Mouse (Mus musculus): ENCODE results near the gene Myrip.
A peak's percentile ranks its signal among the peaks of the same experiment; 100 is the strongest.
"Not testable (repeated sequence)": the region's sequence is repeated elsewhere in the genome, so short reads cannot be mapped to it uniquely, and the experiment has no call there.

Gene Myrip

DNA sequence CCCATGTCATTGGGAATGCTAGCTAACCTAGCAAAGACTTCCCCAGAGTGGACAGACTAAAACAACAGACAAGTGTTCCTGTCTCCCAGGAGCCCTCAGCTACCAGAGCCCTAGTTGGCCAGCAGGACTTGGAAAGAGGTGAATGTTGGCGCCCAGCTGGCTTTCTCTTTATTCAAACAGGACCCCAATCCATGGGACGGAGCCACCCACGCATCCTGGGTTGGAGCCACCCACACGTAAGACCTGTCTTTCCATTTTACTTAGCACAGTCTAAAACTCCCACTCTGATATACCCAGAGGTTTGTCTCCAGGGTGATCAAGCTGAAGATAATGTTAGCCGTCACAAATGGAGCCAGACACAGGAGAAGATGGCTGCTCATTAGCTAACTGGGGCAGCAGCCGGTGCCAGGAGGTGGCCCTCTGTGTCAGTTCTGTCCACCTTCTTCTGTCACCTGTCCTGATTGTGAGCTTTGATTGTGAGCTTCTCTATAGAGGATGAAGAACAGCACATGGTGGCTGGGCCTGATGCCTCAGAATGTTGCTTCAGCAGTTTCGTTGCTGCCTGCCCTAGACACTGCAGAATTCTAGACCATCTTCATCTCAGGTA lies 95.4 kb downstream of the Myrip start:
- DNase-seq (ENCODE audit: low spot score), result no peak

DNA sequence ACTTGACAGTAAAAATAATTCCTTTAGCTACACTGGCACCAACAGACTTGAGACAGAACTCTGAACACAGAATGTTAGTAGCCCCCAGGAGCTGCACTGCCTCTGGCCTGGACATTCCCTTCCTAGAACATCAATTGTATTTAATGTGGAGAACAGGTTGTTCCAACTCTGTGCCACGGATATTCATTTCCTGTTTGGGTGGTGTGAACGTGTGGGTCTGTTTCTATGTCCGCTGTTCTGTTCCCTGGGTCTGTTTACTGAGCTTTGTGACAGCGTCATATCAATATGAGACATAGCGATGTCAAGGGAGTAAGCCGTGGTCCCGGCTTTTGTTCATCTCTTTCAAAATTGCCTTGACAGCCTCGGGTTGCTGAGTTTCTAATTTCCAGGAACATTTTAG lies 97.0 kb downstream of the Myrip start:
- no peak for DNase-seq (ENCODE audit: low spot score)

DNA sequence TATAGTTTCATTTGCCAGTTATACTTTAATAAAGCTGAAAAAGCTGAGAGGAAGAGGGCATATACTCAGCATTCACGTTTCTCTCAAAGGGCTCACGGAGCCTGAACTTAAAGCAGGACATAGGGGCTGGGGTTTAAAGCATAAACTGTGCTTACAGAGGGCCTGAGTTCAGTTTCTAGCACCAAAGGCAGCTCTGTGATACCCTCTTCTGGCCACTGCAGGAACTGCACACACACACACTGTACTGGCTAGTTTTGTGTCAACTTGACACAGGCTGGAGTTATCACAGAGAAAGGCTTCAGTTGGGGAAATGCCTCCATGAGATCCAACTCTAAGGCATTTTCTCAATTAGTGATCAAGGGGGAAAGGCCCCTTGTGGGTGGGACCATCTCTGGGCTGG lies 98.2 kb downstream of the Myrip start:
- not testable (repeated sequence) for DNase-seq (ENCODE audit: low spot score)

DNA sequence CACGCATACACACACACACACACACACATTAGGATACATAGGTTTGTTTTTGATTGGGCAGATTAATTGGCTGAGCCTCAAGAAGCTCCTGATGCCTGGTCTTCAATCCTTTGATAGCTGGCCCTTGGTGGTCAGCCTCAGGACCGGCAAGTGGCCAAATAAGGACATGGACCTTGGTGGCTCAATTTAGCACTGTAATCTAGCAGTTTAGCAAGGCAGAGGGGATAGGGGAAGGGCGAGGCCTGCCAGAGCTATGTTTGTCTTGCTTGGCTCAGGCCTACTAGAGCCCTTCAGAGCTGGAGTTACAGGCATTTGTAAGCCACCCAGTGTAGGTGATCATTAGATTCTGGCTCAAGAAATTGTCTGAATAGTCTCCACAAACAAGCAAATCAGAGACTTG lies 101.1 kb downstream of the Myrip start:
- no peak for DNase-seq (ENCODE audit: low spot score)

DNA sequence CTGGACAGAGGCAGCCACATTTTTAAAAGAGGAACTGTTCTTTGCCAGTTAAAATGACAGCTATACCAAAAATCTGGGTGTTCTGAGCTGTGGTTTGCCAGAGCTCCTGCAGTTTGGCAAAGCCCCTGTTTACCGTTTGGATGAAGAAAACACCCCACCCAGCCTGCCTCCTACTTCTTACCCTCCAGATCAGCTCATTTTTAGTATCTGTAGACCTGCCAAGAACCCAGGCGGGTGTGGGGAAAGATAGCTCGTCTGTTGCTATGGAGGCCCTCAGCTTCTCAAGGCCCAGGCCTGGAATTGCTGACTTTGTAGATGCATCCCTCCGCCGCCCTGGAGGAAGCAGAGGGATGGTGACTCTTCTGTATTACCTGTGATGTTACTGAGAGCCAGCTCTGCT lies 102.3 kb downstream of the Myrip start:
- DNase-seq (ENCODE audit: low spot score), result no peak

DNA sequence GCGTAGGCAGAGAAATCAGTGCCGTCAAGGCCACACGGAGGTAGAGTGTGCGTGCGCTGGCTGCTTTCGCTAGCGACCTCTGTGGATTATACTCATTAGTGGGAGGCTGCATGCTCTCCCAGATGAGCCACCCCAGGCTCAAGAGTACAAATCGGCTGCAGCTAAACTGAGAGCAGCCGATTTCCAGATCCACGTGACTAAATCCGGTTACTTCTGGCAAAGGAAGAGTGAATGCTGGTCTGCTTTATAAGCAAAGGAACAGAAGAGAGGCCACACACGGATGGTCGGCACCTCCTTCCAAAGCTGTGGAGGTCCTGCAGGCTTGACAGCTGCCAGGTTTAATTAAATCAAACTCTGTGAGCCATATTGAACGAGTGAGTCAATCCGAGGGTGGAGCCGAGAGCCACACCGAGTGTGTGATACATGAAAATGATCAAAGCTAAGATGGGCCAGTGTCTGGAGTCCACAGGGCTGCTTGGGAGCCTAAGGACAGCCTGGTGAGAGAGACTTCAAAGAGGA lies 108.4 kb downstream of the Myrip start:
- no peak for DNase-seq (ENCODE audit: low spot score)

DNA sequence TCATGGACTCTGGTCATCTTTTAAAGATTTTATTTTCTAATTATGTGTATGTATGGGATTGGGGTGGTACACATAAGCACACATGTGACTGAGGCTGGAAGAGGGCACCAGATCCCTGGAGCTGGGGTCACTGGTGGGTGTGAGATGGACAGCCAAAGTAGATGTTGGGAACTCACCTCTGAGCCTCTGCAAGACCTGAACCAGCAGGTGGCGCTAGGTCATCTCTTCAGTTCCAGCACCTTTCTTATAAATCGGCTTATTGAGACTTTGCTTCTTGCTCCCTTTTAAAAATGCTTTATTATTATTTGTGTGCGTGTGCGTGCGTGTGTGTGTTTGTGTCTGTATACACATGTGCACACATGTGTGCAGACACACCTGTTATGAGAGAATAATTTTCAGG lies 109.1 kb downstream of the Myrip start:
- DNase-seq (ENCODE audit: low spot score), result no peak

DNA sequence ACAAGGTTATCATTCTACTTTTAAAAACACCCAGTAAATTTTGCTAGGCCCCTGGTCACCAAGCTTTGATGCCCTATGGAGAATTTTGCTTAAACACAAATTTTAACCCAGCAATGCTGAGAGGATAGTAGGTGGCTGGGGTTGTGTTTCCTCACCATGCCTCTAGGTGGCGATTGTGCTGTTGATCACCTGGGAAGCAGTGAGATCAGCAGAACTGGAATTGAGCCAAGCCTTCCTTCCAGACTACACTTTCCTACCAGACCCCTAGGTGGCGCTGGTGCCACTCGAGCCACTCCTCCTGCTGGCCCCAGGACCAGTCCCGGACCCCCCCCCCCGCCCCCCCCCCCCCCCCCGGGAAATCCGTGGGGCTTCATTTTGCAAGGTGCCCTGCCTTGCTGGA lies 114.2 kb downstream of the Myrip start:
- peak; percentile 33 for DNase-seq (ENCODE audit: low spot score)

DNA sequence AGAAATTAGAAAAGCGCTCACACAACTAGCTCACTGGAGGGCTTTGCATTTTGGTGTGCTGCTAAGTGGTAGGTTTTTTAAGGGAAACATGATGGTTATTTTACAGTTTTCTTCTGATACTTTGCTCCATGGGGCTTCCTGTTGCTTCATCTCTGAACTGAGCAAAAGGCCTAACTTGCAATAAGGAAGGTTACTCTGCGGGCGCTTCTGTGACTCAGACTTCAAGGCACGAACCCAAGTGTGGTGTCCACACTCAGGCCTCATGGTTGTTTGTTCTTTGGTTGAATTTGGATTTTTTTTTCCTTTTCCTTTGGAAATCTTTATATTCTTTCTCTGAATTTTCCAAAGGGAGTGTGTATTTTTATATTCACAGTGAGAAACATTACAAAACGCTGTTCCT lies 114.8 kb downstream of the Myrip start:
- DNase-seq (ENCODE audit: low spot score), result no peak

DNA sequence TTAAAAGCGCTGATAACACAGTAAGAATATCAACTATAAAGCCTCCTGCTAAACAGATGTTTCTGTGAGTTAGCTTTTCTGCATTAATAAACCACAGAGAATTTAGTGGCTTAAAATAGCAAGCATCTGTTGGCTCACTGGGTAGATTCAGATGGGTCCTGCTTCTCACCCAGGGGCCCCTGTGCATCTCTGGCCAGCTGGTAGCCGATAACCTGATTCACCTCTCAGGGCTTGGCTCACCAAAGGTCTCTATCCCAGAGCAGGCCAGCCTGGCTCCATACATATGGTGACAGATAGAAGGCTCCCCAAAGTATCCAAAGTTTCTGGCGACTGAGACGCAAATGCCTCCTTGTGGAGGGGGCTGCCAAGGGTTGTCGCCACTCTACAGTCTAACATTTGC lies 115.4 kb downstream of the Myrip start:
- no peak for DNase-seq (ENCODE audit: low spot score)

DNA sequence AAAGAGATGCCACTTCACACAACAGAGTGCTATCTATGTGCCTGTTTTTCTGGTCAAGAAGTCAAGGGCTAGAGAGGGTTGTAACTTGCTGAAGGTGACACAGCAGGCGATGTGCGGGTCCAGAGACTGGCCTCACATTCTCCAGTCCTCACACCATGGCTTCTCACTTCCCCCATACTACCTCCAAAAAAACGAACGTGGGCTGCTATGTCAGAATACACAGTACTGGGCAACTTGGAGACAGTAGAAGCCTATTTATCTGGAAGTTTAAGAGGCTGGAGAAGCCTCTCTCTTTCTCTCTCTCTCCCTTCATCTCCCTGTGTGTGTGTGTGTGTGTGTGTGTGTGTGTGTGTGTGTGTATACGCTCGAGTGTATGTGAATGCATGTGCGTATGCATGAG lies 117.3 kb downstream of the Myrip start:
- DNase-seq (ENCODE audit: low spot score), result no peak

DNA sequence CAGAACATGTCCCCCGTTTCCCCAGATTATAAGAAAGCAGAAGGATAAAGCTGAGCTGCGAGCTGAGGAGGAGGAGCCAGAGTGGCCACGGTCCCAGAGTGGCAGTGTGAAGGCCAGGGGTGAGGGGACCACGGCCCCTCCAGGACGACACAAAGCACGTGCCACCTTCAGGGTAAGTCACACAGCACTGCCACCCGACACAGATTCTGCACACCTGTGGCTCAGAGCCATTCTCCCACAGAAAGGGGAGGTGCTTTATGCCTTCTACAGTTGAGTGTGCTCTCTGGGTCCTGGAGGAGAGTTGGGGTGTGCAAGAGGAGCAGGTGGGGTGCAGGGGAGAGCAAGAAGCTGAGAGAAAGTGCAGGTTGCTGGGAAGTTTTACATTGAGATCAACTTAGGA lies 123.3 kb downstream of the Myrip start:
- DNase-seq (ENCODE audit: low spot score), result no peak

DNA sequence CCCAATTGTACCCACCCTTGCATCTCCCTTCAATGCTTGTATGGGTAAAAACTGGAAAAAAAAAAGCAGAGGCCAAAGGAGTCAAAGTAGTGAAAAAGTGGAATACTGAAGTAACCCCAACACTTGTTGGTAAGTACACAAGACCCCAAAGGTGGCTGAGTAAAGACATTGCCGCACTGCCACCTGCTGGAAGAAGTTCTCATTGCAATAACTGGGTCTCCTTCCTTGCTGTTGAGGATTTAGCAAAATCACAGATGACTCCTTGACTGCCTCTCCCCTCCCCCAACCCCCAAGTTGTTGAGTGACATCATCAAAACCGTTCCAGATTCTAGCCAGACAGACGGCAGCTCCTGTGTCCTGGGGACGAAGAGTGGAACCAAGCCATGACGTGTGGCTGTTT lies 124.5 kb downstream of the Myrip start:
- DNase-seq (ENCODE audit: low spot score), result peak; percentile 16

DNA sequence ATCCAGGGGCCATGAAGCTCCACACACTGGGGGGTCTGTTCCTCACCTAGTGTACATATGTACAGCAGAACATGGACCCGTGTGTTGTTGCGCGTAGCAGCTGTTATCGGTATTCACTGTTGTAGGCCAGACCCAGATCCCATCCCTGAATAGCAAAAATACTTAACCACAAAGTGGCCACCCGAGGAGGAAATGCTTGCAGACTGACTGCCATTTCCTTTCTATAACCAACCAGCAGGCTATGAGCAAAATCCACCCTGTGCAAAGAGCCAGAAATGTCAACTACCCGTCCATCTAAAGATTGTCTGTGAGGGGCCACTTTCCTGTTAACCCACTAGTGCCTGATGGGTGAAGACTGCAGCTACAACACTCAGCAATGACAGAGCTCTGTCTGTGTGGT lies 126.9 kb downstream of the Myrip start:
- DNase-seq (ENCODE audit: low spot score), result no peak

DNA sequence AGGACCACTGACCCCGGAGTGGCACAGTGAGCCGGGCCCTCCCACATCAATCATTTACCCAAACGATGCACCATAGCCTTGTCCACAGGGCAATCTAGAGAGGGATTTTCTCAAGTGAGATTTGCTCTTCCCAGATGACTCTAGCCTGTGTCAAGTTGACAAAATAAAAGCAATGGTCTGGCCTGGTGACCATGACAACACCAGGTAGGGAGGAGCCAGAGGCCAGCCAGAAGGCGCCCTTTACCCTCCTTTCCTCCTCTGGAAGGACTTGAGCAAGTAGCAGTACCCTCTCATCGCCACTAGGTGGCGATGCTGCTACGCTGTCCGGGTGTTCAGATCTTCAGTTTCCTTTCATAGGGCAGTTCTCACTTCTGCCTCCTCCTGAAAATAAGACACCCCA lies 132.4 kb downstream of the Myrip start:
- DNase-seq (ENCODE audit: low spot score), result peak; percentile 60

DNA sequence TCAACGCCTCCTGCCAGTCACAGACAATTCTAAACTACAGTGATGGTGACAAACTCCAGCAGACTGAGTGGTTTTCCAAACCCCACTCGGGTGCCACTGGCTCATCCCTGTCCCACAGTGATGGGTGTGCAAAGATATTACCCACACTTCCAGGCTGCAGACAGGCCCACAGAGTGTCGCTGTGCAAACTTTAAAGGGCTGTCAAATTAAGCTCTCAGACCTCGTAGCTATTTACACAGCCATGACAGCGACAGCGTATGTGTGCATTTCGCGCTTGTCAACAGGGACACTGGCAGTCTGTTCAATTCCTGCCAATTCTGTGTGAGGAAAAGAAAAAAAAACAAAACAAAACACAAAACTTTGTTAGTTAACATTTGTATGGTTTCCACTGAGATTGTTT lies 134.5 kb downstream of the Myrip start:
- no peak for DNase-seq (ENCODE audit: low spot score)

DNA sequence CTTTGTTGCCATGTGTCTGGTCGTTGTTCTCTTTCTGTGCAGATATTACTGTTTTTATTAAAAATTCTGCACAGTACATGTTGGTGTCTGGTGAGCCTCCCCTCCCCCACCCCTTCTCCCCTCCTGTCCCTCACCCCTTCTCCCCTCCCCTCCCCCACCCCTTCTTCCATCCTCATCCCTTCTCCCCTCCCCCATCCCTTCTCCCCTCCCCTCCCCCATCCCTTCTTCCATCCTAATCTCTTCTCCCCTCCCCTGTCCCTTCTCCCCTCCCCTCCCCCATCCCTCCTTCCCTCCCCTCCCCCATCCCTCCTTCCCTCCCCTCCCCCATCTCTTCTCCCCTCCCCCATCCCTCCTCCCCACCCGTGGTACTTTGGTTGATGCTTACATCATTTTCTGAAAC lies 135.5 kb downstream of the Myrip start:
- no peak for DNase-seq (ENCODE audit: low spot score)

DNA sequence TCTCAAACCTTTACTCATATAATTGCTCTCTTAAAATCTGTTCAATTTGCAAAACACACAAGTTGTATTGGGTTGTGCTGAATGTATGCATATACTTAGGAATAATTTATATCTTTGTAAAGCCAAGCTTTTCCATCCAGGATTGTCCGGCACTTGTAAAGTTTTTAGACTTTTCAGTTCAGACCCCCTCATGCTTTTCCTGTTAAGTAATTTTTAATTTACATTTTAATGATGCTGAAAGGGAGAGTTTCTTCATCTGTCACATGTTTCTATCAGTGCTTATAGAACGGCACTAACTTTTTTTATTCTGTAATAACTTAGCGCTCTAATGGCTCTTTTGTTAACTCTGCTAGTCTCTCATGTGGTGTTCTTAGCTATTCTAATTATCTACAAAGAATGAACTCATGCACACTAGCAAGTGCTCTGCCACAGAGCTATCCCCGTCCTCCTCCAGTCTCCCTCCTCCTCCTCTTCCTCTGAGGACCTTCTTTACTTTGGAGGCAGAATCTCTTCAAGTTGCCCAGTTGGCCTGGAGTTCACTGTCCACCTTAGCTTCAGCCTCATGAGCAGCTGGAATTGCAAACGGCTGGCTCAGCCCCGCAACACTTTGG lies 136.1 kb downstream of the Myrip start:
- no peak for DNase-seq (ENCODE audit: low spot score)

DNA sequence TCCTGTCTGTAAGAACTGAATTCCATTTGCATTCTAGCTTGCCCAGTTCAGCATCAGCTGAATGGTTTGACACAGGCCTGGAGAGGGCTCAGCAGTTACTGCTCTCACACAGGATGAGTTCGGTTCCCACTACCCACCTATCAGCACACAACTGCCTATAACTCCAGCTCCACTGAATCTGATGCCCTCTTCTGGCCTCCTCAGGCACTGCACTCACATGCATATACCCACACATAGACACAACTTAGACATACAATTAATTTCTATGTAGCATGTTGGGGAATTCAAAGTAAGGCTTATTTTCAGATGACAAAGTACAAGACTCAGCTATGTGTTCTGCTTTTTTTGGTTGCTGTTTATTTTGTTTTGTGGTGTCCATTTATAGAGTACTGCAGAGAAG lies 137.0 kb downstream of the Myrip start:
- no peak for DNase-seq (ENCODE audit: low spot score)

DNA sequence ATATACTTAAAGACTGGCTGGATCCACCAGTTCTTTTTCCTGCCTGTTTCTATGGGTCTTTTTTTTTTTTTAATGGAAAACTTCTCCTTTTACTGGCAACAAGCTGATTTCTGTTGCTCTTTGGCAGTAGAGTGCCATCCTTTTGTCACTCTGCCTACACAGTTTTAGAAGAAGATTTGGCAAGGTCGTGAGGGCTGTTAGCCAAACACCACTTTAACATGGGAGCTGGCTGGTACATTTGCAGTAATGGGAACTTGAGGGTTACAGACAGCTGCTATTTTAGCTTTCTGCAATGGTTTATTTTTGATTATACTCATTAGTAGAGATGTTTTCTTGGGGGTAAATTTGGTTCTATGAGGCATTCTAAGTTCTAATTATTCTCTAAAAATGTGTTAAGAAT lies 137.5 kb downstream of the Myrip start:
- no peak for DNase-seq (ENCODE audit: low spot score)

DNA sequence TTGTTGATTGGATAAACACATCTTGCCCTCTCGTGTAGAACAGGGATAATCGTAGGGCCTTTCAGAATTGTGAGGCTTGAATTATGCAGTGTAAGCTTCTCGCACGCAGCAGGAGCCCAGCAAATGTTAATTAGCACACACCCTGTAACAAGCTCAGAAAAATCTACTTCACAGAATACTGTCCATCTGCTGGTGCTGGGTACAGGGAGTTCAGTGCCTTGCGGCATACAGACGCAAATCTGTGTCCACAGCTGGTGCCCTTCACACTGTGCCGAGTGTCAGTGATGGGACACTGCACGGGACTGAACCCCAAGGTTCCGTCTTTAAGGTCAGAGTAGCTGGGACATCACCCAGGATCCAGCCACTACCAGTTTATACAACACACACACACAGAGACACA lies 143.3 kb downstream of the Myrip start:
- no peak for DNase-seq (ENCODE audit: low spot score)

DNA sequence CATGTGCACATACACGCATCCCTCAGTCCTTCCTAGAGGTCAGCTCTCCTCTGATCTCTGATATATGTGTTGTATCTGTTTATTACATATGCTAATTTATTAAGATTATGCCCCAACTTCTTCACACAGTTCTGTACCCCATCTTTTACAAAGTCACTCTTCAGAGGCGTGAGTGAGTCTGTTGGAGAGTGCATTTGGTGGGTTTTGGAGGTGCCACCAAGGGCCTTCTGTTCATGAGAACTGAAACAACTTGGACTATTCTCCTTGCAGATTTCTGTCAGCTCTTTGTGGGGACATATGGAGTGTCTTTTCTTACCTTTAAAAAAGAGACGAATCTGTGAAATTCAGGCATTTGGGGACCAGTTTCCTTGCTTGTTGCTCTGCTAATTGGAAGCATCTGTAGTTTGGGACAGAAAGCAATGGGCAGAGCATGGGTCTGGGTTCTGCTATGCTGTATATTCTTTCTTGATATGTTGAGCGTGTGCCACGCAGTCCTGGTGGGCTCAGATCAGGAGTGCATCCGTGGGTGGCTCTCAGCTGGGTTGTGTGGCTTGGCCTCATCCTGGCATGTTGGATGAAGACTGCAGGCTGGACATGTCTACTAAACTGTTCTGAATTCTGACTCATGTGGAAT lies 148.5 kb downstream of the Myrip start:
- no peak for DNase-seq (ENCODE audit: low spot score)

DNA sequence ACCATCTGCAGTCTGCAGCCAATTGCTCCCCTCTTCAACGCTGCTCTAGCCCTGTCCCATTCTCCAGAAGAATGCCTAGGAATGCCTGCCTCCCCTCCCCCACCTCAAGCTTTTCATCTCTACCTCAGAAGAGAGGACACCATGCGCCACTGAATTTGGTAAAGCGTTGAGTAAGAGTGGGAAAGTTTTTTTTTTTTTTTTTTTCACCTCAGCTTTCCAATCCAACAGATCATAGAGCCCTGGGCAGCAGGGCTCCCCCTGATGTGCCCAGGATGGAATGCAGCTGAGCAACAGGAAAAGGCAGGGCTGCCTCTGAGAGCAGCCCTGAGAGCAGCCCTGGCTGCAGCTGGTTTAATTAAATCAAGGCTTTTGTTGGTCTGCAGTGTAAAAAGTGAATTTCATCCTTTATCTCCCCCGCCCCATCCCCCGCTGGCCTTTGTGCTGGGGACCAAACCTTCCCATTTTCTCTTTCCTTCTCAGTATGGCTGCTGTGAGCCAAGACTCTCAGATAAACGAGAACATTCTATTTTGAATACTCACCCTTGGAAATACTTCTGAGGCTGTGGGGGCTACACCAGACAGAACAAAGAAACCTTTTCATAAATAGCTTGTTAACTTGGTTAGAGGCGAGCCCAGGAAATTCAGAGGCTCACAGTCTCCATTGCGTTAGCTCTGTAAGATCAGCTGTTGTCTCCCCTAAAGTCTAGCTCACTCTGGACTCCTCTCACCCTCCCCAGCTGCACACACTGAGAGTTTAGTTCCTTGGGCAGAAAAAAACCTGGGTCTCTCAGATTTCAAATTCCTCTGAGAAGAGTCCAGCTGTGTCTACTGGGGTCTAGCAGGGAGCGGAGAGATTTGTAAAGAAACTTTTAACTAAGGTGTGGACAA lies 154.7 kb downstream of the Myrip start:
- DNase-seq (ENCODE audit: low spot score), result no peak

Data from yolk sac, embryonic 10.5 days (tissue).